Mouse (Mus musculus): ENCODE results near the gene Gm47996.
"Not testable (repeated sequence)": the region's sequence is repeated elsewhere in the genome, so short reads cannot be mapped to it uniquely, and the experiment has no call there.

DNA sequence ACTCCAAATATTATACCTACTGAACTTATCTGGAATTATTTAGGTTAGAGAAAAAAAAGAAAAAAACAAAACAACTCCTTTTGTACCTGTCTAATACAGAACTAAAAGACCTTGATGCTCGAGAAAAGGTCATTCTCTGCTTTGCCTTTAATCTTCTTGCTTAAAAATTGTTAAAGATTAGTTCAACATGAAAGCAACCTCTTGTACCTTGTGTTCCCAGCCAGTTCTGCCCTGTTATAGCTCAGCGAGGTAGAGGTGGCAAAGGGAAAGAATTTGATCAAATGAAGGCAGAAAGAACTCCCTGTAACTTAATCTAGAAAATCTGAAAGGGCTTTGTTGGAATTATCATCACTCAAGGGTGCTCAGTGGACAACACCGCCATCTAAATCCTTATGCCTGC lies 23.7 kb upstream of the Gm47996 start:
- TF ChIP-seq CTCF (IDR thresholded peaks at IDR 0.05; ENCODE audit: low read depth, low read length); POLR2A (IDR thresholded peaks at IDR 0.05; ENCODE audit: extremely low read depth, insufficient read depth, low read length): not testable (repeated sequence)

All from liver, adult 2 months (tissue).